Mouse (Mus musculus) midbrain, embryonic 13.5 days (tissue): ENCODE results near the gene E130308A19Rik. TPM values are rescaled to one million over a fixed set of nuclear protein-coding genes. Genes with fewer than 3 reads are reported as not detected.

Source experiments
- ATAC-seq: fragments of 200-750 bp; cut with Nextera tagmentation; 2 replicates; pipeline ENCODE4 v1.8.0; 2017; ENCODE audit warnings: mild to moderate bottlenecking, moderate TSS enrichment, moderate library complexity
- H3K27ac ChIP-seq: fragments of 300-500 bp; sonication (generic); 2 replicates; pipeline ENCODE4 v1.5.1; 2015; ENCODE audit warnings: inconsistent platforms, mild to moderate bottlenecking, moderate library complexity
- H3K27me3 ChIP-seq: fragments of 300-500 bp; sonication (generic); 2 replicates; pipeline ENCODE4 v1.6.1; 2015; ENCODE audit warnings: mild to moderate bottlenecking, inconsistent platforms
- H3K36me3 ChIP-seq: fragments of 300-500 bp; sonication (generic); 2 replicates; pipeline ENCODE4 v1.6.1; 2015; ENCODE audit warnings: mild to moderate bottlenecking, inconsistent platforms
- H3K4me1 ChIP-seq: fragments of 300-500 bp; sonication (generic); replicated peaks from 2 replicates; pipeline ENCODE4 v1.6.1; 2015; ENCODE audit warnings: inconsistent platforms
- H3K4me2 ChIP-seq: fragments of 300-500 bp; sonication (generic); replicated peaks from 2 replicates; pipeline ENCODE4 v1.6.1; 2015; ENCODE audit warnings: moderate library complexity, mild to moderate bottlenecking, inconsistent platforms
- H3K4me3 ChIP-seq: fragments of 300-500 bp; sonication (generic); replicated peaks from 2 replicates; pipeline ENCODE4 v1.5.1; 2015; ENCODE audit warnings: mild to moderate bottlenecking, inconsistent platforms
- H3K9ac ChIP-seq: fragments of 300-500 bp; sonication (generic); replicated peaks from 2 replicates; pipeline ENCODE4 v1.6.1; 2015; ENCODE audit warnings: mild to moderate bottlenecking, inconsistent platforms
- H3K9me3 ChIP-seq: fragments of 300-500 bp; sonication (generic); 2 replicates; pipeline ENCODE4 v1.6.1; 2016; ENCODE audit warnings: mild to moderate bottlenecking, inconsistent platforms
- WGBS: fragments of 180-500 bp; shearing (Covaris S2); methylation state at CpG from one replicate; pipeline ENCODE4 v1.1.7; 2015; 5-methylcytosine and 5-hydroxymethylcytosine counted together
- polyA plus RNA-seq: library from polyadenylated mRNA; unstranded; fragments of >200 nt; fragmentation: Nextera tagmentation; extraction: Ambion mirVana; gene quantifications from 2 replicates; pipeline ENCODE4 v1.2.1, GENCODE M21; 2015

E130308A19Rik gene
- polyA plus RNA-seq, 1 experiment from 2014 or later: 62.6 TPM

DNA sequence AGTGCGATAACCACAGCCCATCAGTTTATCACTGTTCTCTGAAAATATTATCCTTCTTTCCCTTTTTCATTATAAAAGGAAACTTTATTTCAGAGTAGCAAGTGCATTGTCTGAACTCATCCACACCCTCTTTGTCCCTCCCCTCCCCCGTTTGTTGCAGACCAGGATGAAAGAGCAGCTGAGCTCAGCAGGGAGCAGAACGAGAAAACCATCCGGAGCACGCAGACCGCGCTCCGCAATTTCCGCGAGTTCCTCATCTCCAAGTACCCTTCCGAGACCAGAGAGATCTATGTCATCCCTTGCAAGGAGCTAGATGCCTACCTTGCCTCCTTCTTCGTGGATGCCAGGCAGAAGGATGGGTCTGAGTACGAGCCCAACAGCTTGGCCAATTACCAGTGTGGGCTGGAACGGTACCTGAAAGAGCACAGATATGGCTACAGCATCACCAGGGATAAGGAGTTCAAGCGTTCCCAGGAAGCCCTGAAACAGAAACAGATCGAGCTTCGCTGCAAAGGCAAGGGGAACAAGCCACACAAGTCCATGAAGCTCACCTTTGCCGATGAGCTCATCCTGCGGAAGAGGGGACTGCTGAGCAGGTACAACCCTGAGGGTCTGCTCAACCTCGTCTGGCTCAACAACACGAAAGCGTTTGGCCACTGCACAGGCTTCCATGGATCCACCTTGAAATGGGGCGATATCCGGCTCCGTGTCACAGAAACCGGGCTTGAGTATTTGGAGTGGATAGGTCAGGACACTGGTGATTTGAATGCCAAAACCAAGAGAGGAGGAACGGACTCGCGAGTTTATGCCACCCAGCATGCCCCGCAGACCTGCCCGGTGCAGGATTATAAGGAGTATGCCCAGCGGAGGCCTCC, 93.7 kb downstream of the E130308A19Rik start:
- Histone ChIP-seq H3K4me3 (no peak overlapping the region), H3K9ac (no peak overlapping the region), H3K27me3 (no peaks in the 10 kb centered on the region), H3K36me3 (peaks cover 9% of the 10 kb centered on the region), H3K4me1 (peaks cover 28% of the 10 kb centered on the region), H3K9me3 (no peaks in the 10 kb centered on the region), H3K4me2 (no peak overlapping the region), H3K27ac (no peak overlapping the region)
- ATAC-seq: no peak
- WGBS: 82% methylated on average over 32 of the region's 32 CpGs

DNA sequence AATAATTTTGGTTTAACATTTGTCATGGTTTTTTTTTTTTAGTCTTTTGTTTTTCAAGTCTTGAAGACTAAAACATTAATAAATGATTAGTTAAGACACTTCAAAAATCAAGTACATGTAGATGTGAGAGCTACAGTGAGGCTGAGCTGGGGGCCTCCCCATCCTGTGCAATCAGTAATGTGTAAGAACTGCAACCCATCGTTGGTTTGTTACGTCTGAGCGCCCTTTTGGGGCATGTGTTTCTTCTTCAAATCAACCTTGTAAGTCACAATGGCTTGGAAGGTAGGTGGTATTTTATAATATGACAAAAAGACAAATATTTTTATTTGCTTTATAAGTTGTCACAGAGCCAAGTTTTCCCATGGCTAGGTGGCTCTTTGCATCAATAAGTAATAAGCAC, 95.8 kb downstream of the E130308A19Rik start:
- 89% methylated on average over 3 of the region's 3 CpGs for WGBS
- no peak overlapping the region for H3K27ac ChIP-seq
- no peaks in the 10 kb centered on the region for H3K9me3 ChIP-seq
- no peak overlapping the region for H3K4me3 ChIP-seq
- no peak overlapping the region for H3K4me2 ChIP-seq
- H3K36me3 ChIP-seq: peaks cover 9% of the 10 kb centered on the region
- ATAC-seq: no peak
- H3K9ac ChIP-seq: no peak overlapping the region
- no peaks in the 10 kb centered on the region for H3K27me3 ChIP-seq
- peaks cover 17% of the 10 kb centered on the region for H3K4me1 ChIP-seq

DNA sequence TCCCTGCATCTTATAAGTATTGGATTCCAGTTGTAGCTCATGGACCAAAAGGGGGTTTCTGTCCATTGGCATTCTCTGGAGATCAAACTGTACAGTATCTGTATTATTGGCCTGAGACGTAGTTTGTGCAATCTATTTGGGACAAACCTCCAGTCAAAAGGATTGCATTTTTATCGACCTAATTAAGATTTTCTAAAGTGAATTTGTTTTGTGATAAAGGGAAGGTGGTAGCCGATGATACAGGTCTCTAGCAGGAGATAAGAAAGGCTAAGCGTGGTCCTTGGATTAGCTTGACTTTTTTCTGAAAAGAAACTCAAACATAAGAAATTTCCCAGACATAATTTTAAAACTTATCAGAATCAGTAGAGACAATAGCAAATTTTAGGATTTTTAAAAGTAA, 99.6 kb downstream of the E130308A19Rik start:
- WGBS: 83% methylated on average over 4 of the region's 4 CpGs
- H3K27me3 ChIP-seq: no peaks in the 10 kb centered on the region

DNA sequence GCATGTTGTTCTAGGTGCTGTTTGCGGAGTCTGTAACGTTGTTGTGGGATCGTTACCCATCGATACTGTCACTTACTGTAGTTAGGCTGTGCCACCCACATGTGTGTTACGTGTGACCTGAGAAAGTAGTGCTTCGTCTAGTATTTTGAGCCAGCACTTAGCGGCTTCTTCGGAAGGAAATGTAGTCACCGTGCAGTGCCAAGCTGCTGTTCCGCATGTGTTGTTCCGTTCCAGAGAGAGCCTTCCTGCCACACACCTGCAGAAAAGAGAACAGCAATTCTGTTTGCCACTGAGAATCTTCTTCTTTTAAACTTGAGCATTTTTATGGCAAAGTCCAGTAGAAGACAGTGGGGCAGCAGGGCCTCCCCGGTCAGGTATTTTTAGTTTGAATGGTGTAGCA, 100.5 kb downstream of the E130308A19Rik start:
- Histone ChIP-seq H3K4me3 (no peak overlapping the region), H3K9me3 (no peaks in the 10 kb centered on the region), H3K27ac (no peak overlapping the region), H3K4me2 (no peak overlapping the region), H3K27me3 (no peaks in the 10 kb centered on the region), H3K36me3 (no peaks in the 10 kb centered on the region), H3K4me1 (peaks cover 18% of the 10 kb centered on the region), H3K9ac (no peak overlapping the region)
- 94% methylated on average over 12 of the region's 12 CpGs for WGBS
- ATAC-seq: no peak

More for the DNA sequence above, 99.6 kb downstream of the E130308A19Rik start:
- H3K4me2 ChIP-seq: no peak overlapping the region
- no peaks in the 10 kb centered on the region for H3K36me3 ChIP-seq
- no peaks in the 10 kb centered on the region for H3K9me3 ChIP-seq
- ATAC-seq: no peak
- H3K4me3 ChIP-seq: no peak overlapping the region
- peaks cover 18% of the 10 kb centered on the region for H3K4me1 ChIP-seq
- H3K9ac ChIP-seq: no peak overlapping the region
- H3K27ac ChIP-seq: no peak overlapping the region

DNA sequence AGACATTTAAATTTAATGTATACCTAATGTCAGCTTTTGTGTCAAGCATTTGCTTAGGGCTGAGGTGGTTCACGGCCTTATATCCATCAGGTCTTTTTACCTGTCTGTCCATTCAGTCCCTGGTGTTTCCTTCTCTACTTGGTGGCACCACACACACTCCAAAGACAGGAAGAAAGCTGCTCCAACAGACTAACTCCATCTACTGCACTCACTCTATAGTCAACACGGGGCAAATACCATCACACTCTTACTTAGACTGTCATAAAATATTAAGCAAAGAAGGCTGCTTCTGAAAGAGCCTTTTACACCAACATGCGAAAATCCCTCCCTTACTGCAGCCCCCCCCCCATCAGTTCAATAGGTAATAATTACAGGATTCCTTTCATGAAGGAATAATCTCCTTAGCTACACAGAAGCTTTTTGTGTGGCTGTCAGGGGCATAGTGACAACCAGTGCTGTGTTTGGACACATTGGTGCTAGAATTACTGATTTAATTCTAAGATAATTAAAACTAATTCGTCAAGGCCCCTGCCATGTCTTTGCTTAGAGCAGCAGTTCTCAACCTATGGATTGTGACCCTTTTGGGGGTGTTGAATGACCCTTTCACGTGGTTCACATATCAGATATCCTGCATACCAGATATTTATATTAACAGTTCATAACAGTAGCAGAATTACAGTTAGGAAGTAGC, 101.3 kb downstream of the E130308A19Rik start:
- H3K9me3 ChIP-seq: no peaks in the 10 kb centered on the region
- no peak overlapping the region for H3K27ac ChIP-seq
- H3K4me3 ChIP-seq: no peak overlapping the region
- no peaks in the 10 kb centered on the region for H3K27me3 ChIP-seq
- no peaks in the 10 kb centered on the region for H3K36me3 ChIP-seq
- H3K4me1 ChIP-seq: peaks cover 18% of the 10 kb centered on the region
- H3K4me2 ChIP-seq: no peak overlapping the region
- ATAC-seq: peak; percentile 58
- H3K9ac ChIP-seq: no peak overlapping the region
- 35% methylated on average over 5 of the region's 5 CpGs for WGBS

DNA sequence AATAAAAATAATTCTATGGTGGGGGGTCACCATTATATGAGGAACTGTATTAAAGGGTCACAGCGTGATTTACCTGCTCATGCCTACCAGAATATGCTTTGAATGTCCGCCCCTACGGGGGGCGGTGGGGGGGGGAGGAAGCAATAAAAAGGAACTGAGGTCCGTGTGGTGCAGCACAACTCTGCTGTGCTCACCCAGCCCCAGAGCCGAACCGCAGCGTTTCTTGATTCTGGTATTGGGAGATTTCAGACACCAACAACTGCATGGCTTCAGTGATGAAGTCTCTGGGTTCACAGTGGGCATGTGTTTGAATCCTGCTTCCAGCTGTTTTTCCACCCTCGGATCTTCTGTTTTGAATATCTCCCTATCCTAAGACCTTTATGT, 101.9 kb downstream of the E130308A19Rik start:
- no peak overlapping the region for H3K4me3 ChIP-seq
- no peak overlapping the region for H3K27ac ChIP-seq
- 68% methylated on average over 9 of the region's 9 CpGs for WGBS
- H3K27me3 ChIP-seq: no peaks in the 10 kb centered on the region
- H3K4me1 ChIP-seq: peaks cover 18% of the 10 kb centered on the region
- no peak overlapping the region for H3K4me2 ChIP-seq
- peak; percentile 17; the same call in 1 of the 2 replicates for ATAC-seq
- H3K9ac ChIP-seq: no peak overlapping the region
- H3K36me3 ChIP-seq: no peaks in the 10 kb centered on the region
- no peaks in the 10 kb centered on the region for H3K9me3 ChIP-seq

- Histone ChIP-seq H3K9me3 (no peaks in the 10 kb centered on the region), H3K4me3 (no peak overlapping the region), H3K9ac (no peak overlapping the region), H3K27me3 (no peaks in the 10 kb centered on the region), H3K4me2 (no peak overlapping the region), H3K27ac (no peak overlapping the region), H3K36me3 (no peaks in the 10 kb centered on the region), H3K4me1 (peaks cover 18% of the 10 kb centered on the region)
- WGBS: 93% methylated on average over 2 of the region's 2 CpGs
- no peak for ATAC-seq
Observed at GRCm38 (mm10) chr4:59728839-59729238, 102.8 kb downstream of the E130308A19Rik start.

- Histone ChIP-seq H3K36me3 (no peaks in the 10 kb centered on the region), H3K9ac (no peak overlapping the region), H3K4me3 (no peak overlapping the region), H3K9me3 (no peaks in the 10 kb centered on the region), H3K4me2 (no peak overlapping the region), H3K27me3 (no peaks in the 10 kb centered on the region), H3K27ac (no peak overlapping the region), H3K4me1 (peaks cover 17% of the 10 kb centered on the region)
- no peak for ATAC-seq
- WGBS: 94% methylated on average over 7 of the region's 7 CpGs
Observed at GRCm38 (mm10) chr4:59731544-59731943, 105.5 kb downstream of the E130308A19Rik start.

GRCm38 (mm10) chr4:59739321-59739720, 113.3 kb downstream of the E130308A19Rik start:
- no peak overlapping the region for H3K27ac ChIP-seq
- no peak overlapping the region for H3K4me2 ChIP-seq
- no peaks in the 10 kb centered on the region for H3K4me1 ChIP-seq
- no peaks in the 10 kb centered on the region for H3K9me3 ChIP-seq
- no peaks in the 10 kb centered on the region for H3K27me3 ChIP-seq
- no peak overlapping the region for H3K4me3 ChIP-seq
- no peak overlapping the region for H3K9ac ChIP-seq
- WGBS: 98% methylated on average over 4 of the region's 4 CpGs
- no peak for ATAC-seq
- peaks cover 11% of the 10 kb centered on the region; the same call in 1 of the 2 replicates for H3K36me3 ChIP-seq

- ATAC-seq: no peak
- peaks cover 11% of the 10 kb centered on the region; the same call in 1 of the 2 replicates for H3K36me3 ChIP-seq
- no peak overlapping the region for H3K4me2 ChIP-seq
- H3K27ac ChIP-seq: no peak overlapping the region
- 86% methylated on average over 2 of the region's 2 CpGs for WGBS
- H3K9me3 ChIP-seq: no peaks in the 10 kb centered on the region
- H3K4me3 ChIP-seq: no peak overlapping the region
- no peaks in the 10 kb centered on the region for H3K27me3 ChIP-seq
- no peak overlapping the region for H3K9ac ChIP-seq
- no peaks in the 10 kb centered on the region for H3K4me1 ChIP-seq
Observed at GRCm38 (mm10) chr4:59739882-59740281, 113.9 kb downstream of the E130308A19Rik start.

GRCm38 (mm10) chr4:59753491-59754140, 127.6 kb downstream of the E130308A19Rik start:
- Histone ChIP-seq H3K4me2 (no peak overlapping the region), H3K4me3 (no peak overlapping the region), H3K9me3 (no peaks in the 10 kb centered on the region), H3K4me1 (0 out of 2 replicates have a peak, but pooled peaks cover 5% of the 10 kb centered on the region), H3K27ac (no peak overlapping the region), H3K9ac (no peak overlapping the region), H3K36me3 (peaks cover 16% of the 10 kb centered on the region), H3K27me3 (no peaks in the 10 kb centered on the region)
- WGBS: 65% methylated on average over 13 of the region's 13 CpGs
- ATAC-seq: no peak
